Mouse (Mus musculus) embryonic fibroblast, embryonic 13.5 days (primary cell): ENCODE measurements around the gene Slamf9. TPM values are rescaled to one million over a fixed set of nuclear protein-coding genes. Genes with fewer than 3 reads are reported as not detected.

Experiments used
- H3K27ac ChIP-seq: 2 replicates; pipeline ENCODE4 v1.5.1; 2012; ENCODE audit warnings: low read length, control low read depth, inconsistent platforms; ENCODE audit not compliant: insufficient read depth
- H3K4me1 ChIP-seq: 2 replicates; pipeline ENCODE4 v1.6.1; 2011; ENCODE audit warnings: low read length; ENCODE audit not compliant: control insufficient read depth, insufficient read depth
- H3K4me3 ChIP-seq: 2 replicates; pipeline ENCODE4 v1.5.1; 2011; ENCODE audit warnings: mild to moderate bottlenecking, control low read depth, low read length; ENCODE audit not compliant: insufficient read depth
- CTCF ChIP-seq: IDR thresholded peaks from 2 replicates; pipeline ENCODE4 v1.5.1; 2011; ENCODE audit warnings: mild to moderate bottlenecking, control low read depth, low read length, moderate library complexity, borderline replicate concordance; ENCODE audit not compliant: insufficient read depth
- POLR2A ChIP-seq: IDR thresholded peaks from 2 replicates; pipeline ENCODE4 v1.6.1; 2011; ENCODE audit warnings: low read depth, mild to moderate bottlenecking, control low read depth, low read length, moderate library complexity
- polyA plus RNA-seq: library from polyadenylated mRNA; stranded (reverse); fragments of >200 nt; gene quantifications from 2 replicates; pipeline ENCODE4 v1.2.4, GENCODE M21; 2011; ENCODE audit warnings: low read depth; ENCODE audit not compliant: missing spikeins, insufficient read length

The Slamf9 gene
- polyA plus RNA-seq = 0.63 and 2.5 TPM in 2 replicates

DNA sequence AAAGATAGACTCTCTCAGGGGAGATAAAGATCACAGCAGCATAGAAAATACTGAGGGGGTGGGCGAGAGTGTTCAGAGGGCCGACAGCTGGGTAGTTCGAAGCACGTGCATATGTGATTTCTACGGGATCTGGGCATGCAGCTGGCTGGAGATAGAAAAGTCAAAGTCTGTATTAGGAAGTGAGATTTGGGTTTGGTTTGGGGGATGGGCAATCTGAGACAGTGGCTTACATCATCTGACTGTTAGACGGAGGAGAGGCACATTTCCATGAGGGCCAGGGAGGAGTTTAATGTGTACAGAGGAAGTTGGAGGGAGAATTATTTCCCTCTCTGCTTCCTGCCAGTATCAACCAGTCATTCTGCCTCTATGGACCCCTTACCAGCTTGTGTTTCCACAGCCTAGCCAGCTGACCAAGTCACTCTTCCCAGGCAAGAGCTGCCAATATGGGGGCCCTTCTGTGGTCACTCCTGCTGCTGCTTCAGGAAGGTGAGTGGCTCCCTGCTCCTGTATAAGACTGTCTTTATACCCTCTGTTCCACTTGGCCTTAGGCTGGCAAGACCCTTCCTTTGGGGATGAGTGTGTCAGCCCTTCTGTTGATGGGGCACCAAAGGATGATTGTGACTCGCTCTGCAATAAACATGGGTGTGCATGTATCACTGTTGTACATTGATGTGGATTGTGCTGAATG, at the start of gene Slamf9:
TSS of gene Slamf9 (plus strand) at position 305 of the 688 bp plus-strand sequence.
- Histone ChIP-seq H3K4me1 (no peaks in the 10 kb centered on the region), H3K4me3 (no peak within 1 kb of the TSS), H3K27ac (no peak within 1 kb of the TSS)
- TF ChIP-seq CTCF = no peak
- no peak for TF ChIP-seq POLR2A

DNA sequence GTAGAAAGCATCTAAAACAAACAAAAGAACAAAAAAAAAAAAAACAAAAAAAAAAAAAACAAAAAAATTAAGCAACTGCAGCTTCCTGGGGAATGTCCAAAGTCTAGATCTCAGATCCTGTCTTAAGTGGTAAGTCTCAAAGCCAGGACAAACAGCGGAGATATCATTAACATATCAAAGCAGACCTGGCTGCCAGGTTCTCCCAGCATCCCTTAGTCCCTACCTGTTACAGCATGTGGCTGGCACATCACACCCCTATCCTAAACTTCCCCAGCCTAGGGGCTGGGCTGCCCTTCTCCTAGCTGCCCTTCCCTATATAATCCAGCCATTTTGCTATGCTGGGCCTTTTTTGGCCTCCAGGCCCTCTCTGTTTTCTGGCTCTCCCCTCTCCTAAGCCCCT, 48.7 kb upstream of the Slamf9 start:
- TF ChIP-seq CTCF = no peak
- no peak for TF ChIP-seq POLR2A
- peaks cover 4% of the 10 kb centered on the region; the same call in 1 of the 2 replicates for H3K4me1 ChIP-seq
- no peak overlapping the region for H3K27ac ChIP-seq
- H3K4me3 ChIP-seq = no peak overlapping the region

DNA sequence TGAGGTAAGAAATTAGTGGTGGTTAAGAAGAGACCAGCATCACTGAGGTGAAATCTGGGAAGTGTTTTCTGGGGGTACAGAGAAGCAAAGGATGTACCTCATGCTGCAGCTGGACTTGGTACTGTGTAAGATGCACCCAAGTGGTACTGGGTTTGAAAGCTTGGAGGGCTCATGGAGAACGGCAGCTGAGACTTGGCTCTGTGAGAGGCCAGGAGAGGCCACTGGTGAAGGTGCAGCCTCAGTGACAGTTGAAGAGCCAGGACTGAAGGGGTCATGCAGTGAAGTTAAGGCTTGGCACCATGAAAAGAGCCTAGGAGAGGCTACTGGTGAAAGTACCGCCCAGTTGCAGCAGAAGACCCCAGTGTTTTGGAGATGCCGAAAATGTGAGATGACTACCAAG, 47.3 kb upstream of the Slamf9 start:
- H3K4me3 ChIP-seq = no peak overlapping the region
- H3K4me1 ChIP-seq = peaks cover 4% of the 10 kb centered on the region; the same call in 1 of the 2 replicates
- TF ChIP-seq POLR2A = no peak
- no peak for TF ChIP-seq CTCF
- no peak overlapping the region for H3K27ac ChIP-seq

DNA sequence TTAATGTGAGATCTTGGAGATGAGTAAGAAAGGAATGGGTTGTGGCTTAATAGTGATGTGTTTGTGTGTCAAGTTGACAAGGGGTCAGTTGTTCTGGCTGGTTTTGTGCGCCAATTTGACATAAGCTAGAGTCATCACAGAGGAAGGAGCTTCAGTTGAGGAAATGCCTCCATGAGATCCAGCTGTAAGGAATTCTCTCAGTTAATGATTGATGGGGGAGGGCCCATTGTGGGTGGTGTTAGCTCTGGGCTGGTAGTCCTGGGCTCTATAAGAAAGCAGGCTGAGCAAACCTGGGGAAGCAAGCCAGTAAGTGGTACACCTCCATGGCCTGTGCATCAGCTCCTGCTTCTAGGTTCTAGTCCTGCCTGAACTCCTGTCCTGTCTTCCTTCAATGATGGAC, 46.5 kb upstream of the Slamf9 start:
- no peak overlapping the region for H3K27ac ChIP-seq
- TF ChIP-seq POLR2A (no peak), CTCF (no peak)
- H3K4me1 ChIP-seq = peaks cover 3% of the 10 kb centered on the region; the same call in 1 of the 2 replicates
- no peak overlapping the region for H3K4me3 ChIP-seq

DNA sequence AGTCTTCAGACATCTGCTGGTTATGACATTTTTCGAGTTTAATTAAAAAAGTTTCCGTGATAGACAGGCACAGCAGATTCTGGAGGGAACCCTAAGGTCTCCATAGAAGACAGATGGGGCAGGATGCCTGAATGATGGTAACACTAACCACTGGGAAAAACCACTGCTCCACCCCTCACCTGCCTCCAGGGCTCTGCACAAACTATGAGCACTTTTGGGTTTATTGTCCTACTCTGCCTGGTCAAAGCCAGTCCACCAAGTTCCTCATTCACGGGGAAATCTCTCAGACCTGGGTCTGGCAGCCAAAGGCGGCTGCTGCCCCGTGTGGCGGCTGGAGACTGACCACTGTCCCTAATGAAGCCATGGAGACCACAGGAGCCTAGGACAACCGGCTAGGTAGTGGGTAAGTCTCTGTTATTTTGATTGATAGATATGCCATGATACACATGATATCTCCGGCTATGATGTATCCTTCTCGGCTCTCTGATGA, 44.4 kb upstream of the Slamf9 start:
- H3K4me3 ChIP-seq = no peak overlapping the region
- no peaks in the 10 kb centered on the region for H3K4me1 ChIP-seq
- H3K27ac ChIP-seq = no peak overlapping the region
- no peak for TF ChIP-seq CTCF

DNA sequence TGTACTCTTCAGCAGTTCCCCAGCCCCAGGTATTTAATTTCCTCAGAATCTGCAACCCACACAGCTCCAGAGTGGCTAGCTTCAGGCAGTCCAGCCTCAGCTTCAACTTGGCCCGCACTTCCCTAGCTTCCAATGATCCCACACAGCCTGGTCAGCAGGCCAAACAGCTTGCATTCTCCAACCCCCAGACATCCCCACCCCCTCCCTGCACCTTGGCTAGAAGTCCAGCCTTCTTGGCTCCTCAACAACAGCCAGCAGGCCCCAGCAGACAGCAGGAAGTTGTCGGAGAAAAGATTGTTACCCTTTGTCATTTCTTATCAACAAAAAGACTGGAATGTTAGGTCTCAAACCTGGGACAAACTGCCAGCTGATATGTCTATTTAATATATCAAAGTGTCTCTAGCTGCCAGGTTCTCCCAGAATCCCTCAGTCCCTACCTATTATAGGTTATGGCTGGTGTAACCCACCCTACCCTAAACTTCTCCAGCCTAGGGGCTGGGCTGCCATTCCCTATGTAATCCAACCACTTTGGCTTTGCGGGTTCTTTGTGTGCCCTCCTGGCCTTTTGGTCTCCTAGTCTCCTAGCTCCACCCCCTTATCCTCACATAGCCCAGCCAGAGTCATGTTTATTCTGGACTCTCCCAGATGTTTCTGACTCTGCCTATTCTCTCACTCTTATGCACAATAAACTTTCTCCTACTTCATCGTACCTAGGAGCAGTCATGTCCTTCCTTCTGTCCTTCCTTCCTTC, 43.1 kb upstream of the Slamf9 start:
- H3K4me3 ChIP-seq = no peak overlapping the region

DNA sequence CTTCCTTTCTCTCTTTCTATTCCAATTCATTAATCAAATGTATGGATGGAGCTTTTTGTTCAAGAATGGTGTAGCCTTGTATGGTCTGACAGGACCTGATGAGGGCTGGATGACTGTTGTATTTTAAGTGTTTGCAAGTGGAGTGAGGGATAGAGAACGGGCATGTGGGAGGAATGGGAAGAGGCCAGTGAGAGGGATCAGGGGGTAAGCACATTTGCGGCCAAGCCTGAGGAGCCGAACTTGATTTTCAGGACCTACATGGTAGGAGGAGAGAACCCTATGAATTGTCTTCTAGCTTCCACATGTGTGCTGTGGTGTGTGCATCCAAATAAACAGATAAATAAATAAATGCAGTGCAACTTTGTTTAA, 42.6 kb upstream of the Slamf9 start:
- H3K4me3 ChIP-seq = no peak overlapping the region
- H3K27ac ChIP-seq = 0 out of 2 replicates have a peak overlapping the region, but pooled peaks have one; percentile 3
- H3K4me1 ChIP-seq = no peaks in the 10 kb centered on the region
- TF ChIP-seq CTCF = no peak
- no peak for TF ChIP-seq POLR2A

More for the DNA sequence above, 43.1 kb upstream of the Slamf9 start:
- TF ChIP-seq POLR2A (no peak), CTCF (no peak)
- Histone ChIP-seq H3K4me1 (no peaks in the 10 kb centered on the region), H3K27ac (peak overlapping the region; percentile 48; the same call in 1 of the 2 replicates)

DNA sequence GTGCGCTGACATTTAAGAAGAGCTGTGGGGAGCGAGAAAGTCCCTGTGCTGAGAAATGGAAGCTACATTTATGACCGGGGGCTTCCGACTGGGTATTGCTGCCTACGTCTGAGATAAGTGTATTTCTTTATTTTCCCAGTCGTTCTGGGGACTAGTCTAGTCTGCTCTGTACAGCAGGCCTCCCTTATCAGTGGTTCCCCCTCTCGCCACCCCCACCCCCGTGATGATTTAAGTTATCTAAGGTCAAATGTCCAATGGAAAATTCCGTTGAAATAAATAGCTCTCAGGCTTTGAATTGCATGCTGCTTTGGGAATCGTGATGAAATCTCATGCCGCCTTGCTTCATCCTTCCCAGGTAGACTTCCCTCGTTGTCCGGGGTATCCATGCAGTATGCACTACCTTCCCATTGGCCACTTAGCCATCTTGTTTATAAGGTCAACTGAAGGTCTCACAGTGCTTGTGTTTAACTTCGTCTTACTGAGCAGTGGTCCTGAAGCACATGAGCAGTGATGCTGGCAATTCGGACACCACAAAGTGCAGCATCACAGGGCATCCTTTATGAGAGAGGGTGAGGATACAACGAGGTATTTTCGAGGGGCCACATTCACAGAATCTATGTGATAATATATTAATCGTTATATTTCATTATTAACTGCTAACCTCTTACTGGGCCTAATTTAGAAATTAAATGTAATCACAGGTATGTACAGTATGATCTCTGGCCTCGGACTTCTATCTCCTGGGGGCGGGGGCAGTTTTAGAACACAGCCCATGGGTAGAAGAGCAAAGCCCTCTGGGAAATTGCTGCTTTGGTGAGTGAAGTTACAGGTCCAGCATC, 41.9 kb upstream of the Slamf9 start:
- Histone ChIP-seq H3K4me3 (no peak overlapping the region), H3K27ac (no peak overlapping the region), H3K4me1 (no peaks in the 10 kb centered on the region)
- no peak for TF ChIP-seq CTCF
- no peak for TF ChIP-seq POLR2A

DNA sequence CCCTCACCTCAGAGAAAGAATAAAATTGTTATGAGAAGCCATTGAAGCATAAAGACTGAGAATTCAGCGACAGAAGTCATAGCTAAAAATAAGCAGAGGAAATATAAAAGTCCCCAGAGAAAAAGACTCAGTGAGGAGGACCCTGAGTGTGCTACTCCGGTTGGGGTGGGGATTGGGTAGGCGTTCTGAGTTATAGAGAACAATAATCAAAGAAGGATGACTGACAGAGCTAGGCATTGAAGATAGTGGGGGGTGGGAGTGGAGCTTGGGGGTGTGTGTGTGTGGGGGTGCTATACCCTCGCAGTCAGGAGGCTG, 41.4 kb upstream of the Slamf9 start:
- H3K4me1 ChIP-seq = no peaks in the 10 kb centered on the region
- no peak overlapping the region for H3K4me3 ChIP-seq
- no peak for TF ChIP-seq CTCF
- no peak for TF ChIP-seq POLR2A
- no peak overlapping the region for H3K27ac ChIP-seq
